ENCODE assay signal across 26 mouse cellular contexts in the genomic region with DNA sequence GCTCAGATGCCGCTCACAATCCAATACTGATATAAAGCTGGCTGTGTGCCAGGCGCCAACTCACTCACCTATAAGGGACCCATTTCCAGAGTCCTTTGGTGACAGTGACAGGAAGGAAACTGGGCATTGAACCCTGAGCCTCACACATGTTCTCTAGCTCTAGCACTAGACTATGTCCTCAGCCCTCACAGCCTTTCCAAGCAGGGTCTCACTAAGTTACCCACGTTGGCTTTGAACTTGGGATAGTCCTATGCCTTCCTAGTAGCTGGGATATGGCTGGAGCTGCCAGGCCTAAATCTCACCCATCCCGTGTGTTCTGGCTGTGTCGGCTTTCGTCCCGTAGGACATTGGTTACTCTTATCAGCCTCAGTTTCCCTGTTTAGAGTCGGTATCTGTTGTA.
"Had no signal": no experiment of that assay in that cellular context is flagged by ENCODE, and none has a peak within 500 bp of the region (broad histone marks: within the 10 kb centered on the region; RNA-seq: fewer than 3 reads in every experiment).

No protein-coding gene starts in this region.

- DNase-seq: cerebellum, adult 2 months; cerebellum, adult 8-10 months; cerebellum, adult 9-10 months; cerebellum, adult 9-11 months; cerebellum, postnatal 10 days; cerebellum, postnatal 14 days; cerebellum, postnatal 25 days; cerebellum, postnatal 36 days; embryo, embryonic 11 days; forebrain, postnatal 0 days; gastrocnemius, adult 2 months; gastrocnemius, postnatal 10 days; gastrocnemius, postnatal 14 days; gastrocnemius, postnatal 25 days; gastrocnemius, postnatal 36 days; heart, adult 18-20 months; heart, adult 2 months had no signal

- H3K36me3 ChIP-seq: embryonic facial prominence, embryonic 10.5 days; embryonic facial prominence, embryonic 12.5 days; embryonic facial prominence, embryonic 13.5 days; embryonic facial prominence, embryonic 15.5 days; forebrain, embryonic 10.5 days; forebrain, embryonic 12.5 days; forebrain, embryonic 15.5 days had no signal

- H3K4me3 ChIP-seq: embryonic facial prominence, embryonic 10.5 days; embryonic facial prominence, embryonic 12.5 days; embryonic facial prominence, embryonic 13.5 days; embryonic facial prominence, embryonic 15.5 days; erythroblast, embryonic 14.5 days; forebrain, embryonic 10.5 days; forebrain, embryonic 12.5 days; forebrain, embryonic 13.5 days; forebrain, embryonic 15.5 days; gastrocnemius, adult 2 months; heart, adult 2 months had no signal

- H3K27me3 ChIP-seq: embryonic facial prominence, embryonic 13.5 days; embryonic facial prominence, embryonic 15.5 days; forebrain, embryonic 12.5 days; forebrain, embryonic 13.5 days; forebrain, embryonic 15.5 days had no signal

- H3K9me3 ChIP-seq: embryonic facial prominence, embryonic 10.5 days; embryonic facial prominence, embryonic 12.5 days; embryonic facial prominence, embryonic 13.5 days; embryonic facial prominence, embryonic 15.5 days; forebrain, embryonic 10.5 days; forebrain, embryonic 12.5 days; forebrain, embryonic 13.5 days; forebrain, embryonic 15.5 days had no signal

- H3K27ac ChIP-seq: embryonic facial prominence, embryonic 10.5 days; embryonic facial prominence, embryonic 12.5 days; embryonic facial prominence, embryonic 13.5 days; embryonic facial prominence, embryonic 15.5 days; forebrain, embryonic 10.5 days; forebrain, embryonic 12.5 days; forebrain, embryonic 13.5 days; forebrain, embryonic 15.5 days; gastrocnemius, adult 2 months; heart, adult 2 months had no signal
